Mouse (Mus musculus): ENCODE data around the gene Pidd1. TPM values are rescaled to one million over a fixed set of nuclear protein-coding genes. Genes with fewer than 3 reads are reported as not detected.

The Pidd1 gene
- under 1 TPM; 0.09 to 0.14 TPM for total RNA-seq (2021)
- long read RNA-seq, experiment 1, result 0 reads
- long read RNA-seq, experiment 2, result 0 reads

DNA sequence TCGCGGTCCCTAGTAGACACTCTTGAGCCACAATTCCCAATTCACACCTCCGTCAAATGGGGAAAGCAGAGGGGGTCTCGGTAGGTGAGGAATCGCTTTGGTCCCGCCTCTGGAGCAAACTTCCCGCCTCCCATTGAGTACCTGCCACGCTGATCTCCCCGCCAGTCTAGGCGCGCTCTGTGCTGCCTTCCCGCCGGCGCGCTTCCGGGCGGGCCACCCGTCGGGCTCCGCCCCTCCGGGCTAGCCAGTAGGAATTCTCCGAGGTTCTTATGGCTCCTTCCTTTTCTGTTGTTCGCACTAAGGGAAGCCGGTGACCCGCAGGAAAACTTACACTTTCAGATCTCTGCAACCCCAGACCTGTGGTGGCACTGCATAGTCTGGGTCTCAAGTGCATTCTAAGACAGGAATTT is at the start of gene Pidd1:
TSS of gene Pidd1 (minus strand) at position 198 of the 410 bp plus-strand sequence.
- DNase-seq (ENCODE audit: low spot score), result peak; percentile 44

DNA sequence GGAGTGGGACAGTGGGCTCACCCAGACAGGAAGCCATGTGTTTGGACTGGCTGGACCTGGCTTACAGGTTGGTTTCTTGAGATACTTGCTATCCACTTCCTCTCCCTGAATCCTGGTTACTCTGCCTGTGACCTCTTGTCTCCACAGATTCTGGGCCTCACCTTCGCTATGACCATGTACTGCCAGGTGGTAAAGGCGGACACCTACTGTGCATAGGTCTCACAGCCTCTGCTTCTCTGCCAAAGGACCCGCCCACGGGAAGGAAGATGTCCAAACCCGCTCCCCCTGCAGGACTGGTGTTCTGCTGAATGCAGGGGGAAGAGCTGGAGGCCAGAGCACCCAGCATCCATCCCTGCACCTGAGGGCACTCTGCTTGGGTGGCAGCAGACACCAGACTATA is 48.9 kb upstream of the Pidd1 start:
- no peak for DNase-seq (ENCODE audit: low spot score)

DNA sequence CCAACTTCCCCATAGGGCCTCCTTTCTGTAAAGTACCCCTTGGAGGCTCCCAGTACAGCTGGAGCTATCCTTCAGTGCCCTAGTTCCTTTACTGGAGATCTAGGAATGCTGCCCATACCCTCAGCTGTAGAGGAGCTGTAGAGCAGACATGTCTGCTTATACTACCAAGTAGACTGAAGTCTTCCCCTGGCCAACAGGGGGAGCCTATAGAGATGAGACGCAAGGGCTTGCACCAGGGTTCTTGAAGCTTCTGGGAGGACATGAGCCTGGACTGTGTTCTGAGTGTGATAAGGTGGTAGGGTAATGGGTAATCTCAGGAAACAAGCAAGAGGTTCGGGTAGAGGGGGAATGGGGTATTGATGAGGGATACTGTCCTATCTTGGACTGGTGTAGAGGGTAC is 47.3 kb upstream of the Pidd1 start:
- DNase-seq (ENCODE audit: low spot score), result no peak

DNA sequence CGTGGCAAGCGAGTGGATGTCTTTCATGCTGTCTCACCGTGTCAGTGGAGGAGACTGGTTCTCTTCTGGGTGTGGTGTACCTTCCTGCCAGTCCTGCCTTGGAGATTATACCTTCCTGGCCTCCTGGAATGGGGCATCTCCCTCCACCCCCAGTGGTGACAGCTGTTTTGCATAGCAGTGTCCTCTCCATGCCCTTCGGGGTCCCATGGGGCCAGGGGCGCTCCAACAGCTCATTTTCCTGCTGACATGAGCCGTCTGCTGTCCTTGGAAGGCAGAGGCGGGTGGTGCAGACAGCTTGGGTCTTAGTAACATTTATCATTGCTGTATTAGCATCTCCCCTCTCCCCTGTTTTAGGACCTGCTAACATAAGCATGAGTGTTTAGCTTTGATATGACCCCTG is 43.3 kb upstream of the Pidd1 start:
- no peak for DNase-seq (ENCODE audit: low spot score)

DNA sequence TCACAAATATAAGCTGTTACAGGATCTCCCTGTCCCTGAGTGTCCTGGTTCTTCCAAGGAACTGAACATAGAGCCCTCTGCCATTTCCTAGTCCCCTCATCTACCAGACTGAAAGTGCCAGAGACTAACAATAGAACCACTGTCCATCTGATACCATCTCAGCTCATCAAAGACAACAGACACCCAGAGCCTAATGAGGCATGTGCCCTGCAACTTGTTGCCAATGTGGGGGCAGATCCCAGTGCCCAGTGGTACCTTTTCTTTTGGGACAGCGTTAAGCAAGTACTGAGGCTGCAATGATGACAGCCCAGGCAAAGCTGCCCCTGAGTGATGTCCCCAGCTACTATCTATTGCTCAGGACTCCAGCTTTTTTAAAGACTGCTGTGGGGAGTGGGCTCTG is 42.4 kb upstream of the Pidd1 start:
- no peak for DNase-seq (ENCODE audit: low spot score)

DNA sequence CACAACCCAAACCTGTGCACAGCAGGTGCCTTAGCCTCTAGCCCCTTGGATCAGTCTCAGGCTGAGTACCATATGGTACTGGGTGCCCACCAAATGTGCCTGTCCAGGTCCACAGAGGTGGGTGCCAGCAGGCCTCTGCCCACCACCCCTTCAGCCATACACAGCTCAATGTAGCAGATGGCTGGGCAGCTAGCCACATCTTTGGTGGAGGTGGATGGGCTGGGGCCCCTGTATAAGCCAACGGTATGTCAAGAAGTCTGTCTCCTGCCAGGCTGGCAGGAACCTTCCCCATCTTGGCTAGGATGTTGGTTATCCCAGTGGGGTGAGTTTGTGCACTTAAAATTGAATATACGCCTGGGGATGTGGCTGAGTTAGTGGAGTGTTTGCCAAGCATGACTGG is 41.8 kb upstream of the Pidd1 start:
- no peak for DNase-seq (ENCODE audit: low spot score)

DNA sequence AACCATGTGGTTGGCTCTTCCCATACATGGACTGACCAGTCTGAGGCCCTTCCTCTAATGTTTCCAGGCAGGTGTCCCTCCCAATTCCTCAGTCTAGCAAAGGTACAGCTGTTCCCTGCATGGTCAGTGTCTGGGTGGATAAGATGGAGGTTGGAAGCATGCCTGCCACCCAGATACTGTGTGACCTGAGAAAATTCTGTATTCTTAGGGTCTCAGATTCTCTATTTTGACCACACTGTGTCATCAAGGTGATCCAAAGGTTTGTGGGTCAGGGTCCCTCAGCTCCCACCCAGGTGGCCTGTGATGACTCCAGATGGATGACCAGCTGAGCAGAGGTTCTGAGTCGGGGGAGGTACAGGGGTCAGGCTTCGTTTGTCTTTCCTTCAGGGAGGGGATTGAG is 41.4 kb upstream of the Pidd1 start:
- no peak for DNase-seq (ENCODE audit: low spot score)

DNA sequence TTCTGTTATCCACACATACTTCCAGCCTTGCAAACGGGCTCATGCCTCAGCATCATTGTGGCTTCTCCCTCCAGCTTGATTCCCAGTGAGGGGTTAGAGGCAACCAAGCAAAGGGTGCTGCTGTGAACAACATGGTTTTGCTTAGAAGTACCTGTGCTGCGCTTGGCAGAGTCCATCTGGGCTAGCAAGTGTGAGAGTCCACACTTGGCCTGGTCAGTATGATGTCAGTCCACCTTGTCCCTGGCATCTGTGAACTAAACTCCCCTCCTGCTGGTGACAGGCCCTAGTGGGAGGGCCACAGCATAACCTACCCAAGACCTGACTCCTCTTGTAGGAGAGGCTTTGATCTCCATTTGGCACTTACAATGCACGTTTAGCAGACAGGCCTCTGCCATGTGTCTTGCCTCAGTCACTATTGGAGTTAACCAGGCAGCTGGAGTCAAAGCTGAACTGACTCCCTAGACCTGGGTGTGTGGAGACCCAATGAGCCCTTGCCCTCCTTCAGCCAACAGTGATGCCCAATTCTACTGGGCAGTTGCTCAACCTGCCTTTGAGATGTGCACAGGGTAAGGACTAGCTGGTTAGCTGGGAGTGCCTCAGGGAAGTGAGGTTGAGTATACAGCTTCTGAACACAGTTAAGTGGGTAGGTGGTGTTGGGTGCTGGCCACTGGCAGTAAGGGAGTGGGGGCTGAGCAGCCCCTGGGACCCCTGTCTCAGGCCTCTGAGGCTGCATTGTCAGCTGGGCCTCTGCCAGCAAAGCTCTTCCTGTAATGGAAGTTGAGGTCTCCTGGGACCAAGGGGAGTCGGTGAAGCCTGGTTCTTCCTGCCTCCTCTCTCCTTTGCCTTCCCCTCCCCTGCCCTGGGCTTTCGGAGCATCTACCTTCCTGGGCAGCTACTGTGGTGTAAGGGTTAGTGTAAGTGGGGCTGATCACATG is 40.6 kb upstream of the Pidd1 start:
- DNase-seq (ENCODE audit: low spot score), result no peak

DNA sequence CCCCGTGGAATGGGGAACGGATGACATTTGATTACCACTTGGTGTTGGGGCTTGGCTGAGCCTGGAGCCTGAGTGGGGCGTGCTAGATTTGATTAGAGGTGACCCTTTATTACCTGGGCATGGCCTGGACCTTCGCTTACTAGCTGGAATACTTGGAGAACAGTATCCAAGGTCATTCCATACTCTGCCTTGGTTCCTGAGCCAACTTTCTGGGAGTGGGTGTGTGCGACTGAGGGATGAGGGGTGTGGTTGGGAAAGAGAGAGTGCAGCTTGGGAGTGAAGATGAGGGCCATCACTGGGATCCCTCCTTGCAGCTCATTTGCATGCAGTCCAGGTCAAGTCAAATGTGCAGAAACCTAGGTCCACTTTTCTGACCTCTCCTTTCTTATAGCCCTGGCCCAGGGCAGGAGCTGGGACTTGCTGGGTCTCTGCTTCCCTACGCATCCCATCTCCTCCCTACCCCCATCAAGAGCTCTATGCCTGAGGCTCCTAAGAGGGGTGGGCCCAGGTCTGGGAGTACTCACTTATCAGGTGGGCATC is 39.4 kb upstream of the Pidd1 start:
- DNase-seq (ENCODE audit: low spot score), result no peak

DNA sequence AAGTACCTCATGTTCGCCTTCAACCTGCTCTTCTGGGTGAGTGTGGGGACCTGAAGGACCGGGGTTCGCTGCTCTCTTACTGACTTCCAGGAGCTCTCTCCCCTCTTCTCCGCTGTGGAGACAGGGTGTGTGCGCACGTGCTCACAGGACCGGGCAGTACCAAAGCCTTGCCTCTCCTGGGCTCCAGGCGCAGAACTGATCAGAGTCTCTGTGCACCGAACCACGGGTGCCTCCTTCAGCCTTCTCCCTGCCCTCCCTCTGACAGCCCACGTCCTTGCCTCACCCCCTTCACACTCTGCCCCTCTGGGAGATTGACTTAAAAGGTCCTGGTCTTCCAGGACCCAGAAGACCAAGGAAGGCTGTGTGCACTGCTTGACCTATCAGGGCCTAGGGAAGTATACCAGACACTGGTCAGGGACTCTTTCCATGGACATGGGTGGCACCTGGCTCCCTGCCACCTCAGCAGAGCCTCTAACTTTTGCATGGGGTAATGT is 38.8 kb upstream of the Pidd1 start:
- DNase-seq (ENCODE audit: low spot score), result no peak

DNA sequence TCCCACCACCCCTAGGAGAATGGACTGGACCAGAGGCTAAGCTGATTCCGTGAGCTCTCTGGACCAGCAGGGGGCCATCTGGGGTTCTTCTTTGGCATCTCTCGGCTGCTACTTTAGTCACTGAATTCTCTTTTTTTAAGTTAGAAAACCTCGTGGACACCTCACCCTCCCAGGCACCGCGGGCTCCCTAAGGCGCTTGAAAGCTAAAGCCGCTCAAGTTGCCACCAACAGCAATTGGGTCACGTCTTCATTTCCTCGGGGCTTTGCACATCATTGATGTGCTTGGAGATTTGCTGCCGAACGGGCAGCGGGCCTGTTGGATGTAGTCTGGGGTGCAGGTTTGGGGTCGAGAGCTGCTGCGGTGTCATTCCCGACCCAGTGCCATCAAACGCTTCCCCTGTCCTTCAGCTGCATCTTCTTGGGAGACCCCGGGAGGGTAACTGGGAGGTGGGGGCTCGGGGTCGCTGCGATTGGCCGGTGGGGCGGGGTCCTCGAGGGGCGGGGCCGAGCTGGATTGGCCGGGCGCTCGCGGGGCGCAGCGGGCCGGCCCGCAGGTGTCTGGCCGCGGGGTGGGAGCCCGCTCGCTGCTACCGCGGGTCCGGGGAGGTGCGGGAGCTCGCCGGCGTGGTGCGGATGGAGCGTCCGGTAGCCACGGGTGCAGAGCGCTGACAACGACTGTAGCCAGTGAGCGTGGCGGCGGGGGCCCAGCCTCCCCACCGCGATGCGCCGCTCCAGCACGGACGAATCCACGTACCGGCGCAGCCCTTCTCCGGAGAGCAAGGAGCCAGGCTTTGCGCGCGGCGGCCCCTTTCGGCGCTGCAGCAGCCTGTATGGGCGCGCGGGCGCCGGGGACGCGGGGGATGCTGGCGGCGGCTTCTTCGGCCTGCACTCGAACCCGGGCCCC is 37.9 kb upstream of the Pidd1 start:
- DNase-seq (ENCODE audit: low spot score), result peak; percentile 41

DNA sequence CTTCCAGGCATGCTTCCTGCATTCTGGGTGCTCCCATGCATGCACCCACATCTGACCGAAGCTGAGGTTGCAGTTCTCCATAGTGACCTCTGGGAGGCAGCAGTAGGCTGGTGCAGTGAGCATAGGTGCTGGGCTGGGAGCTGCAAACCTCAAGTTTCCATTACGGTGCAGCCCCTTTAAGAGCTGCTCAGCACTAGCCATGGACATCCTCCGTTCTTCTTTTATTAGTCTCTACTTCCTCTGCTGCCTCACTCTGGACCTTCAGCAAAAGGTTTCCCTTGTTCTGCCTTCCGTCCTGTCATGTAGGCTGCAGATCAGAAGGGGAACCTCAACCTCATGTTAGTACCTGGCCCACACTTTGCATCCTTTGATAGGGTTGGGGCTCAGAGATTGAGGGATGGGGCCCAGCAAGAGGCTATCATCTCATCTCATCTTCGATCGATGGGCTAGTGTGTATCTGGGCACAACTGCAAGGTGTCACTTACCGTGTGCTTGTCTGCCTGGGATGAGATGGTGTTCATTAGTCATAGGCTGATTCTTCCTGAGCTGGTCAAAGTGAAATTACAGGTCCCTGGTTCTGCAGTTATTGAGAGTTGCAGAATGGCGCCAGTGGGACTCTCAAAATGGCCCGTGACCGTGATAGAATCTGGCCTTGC is 37.1 kb upstream of the Pidd1 start:
- DNase-seq (ENCODE audit: low spot score), result peak; percentile 71

DNA sequence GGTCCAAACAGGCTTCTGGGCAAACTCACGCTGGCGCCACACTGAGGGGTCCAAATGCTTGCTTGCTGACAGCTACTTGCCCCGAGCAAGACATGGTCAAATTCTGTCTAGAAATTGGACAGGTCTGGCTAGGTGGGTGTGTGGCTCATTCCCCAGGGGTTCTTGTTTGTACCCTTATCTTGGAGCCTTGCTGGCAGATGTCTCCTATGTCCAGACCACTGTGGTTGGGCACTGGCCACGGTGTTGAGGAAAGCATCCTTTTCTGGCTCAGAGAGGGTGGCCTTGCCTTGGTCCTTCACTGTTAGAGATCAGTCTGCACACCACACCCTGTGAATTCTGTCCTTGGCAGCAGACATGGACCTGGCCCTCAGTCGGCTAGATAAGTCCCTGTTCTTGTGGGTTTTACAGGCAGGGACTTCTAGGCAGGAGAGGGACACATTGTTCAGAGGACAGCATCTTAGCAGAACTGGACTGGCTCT is 34.5 kb upstream of the Pidd1 start:
- peak; percentile 28 for DNase-seq (ENCODE audit: low spot score)

DNA sequence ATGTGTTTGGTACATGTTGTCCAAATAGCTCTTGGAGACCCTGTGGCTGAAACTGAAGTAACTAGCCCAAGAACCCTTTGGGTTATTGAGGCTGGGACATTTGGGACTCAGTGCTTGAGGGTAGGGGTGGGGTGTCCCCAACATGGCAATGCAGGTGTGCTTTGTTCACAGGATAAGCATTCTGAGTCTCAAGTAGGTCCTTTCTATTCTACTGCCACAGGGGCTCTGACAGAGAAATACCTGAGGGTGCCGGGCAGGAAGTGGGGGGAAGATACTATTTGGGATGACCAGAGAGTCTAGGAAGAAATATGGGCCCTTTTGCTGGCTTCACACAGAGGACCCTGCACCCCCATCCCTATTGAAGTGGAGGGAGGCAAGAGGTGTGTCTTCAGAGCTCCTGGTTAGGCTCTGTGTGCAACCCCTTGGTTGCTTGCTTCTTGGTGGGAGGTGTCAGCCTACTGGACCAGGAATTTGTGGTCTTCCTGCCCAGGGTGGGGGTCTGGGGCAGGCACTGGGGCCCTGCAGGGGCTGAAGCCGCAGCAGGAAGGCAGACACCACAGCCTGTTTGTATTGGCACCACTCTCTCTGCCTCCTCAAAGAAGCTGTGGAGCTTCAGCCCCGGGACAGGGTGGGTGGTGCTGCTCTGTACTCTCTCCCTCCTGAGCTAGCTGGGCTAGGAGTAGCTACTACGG is 33.9 kb upstream of the Pidd1 start:
- DNase-seq (ENCODE audit: low spot score), result no peak

DNA sequence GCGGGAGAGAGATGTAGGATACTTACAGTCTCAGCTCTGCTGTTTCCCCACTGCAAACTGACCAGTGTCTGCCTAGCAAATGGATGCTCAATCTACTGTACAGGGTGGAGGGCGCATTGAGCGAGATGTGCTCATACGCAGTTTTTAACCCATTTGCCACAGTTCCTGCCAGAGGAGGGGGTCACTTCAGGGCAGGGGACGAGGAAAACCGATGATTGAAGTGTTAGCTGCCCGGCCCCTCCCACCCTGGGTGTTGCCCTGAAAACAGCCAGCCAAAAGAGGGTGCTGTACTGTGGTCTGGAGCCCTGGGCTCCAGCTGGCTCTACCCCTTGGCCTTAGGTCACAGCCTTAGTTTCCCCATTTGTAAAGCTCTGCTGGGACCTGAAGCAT is 33.2 kb upstream of the Pidd1 start:
- no peak for DNase-seq (ENCODE audit: low spot score)

DNA sequence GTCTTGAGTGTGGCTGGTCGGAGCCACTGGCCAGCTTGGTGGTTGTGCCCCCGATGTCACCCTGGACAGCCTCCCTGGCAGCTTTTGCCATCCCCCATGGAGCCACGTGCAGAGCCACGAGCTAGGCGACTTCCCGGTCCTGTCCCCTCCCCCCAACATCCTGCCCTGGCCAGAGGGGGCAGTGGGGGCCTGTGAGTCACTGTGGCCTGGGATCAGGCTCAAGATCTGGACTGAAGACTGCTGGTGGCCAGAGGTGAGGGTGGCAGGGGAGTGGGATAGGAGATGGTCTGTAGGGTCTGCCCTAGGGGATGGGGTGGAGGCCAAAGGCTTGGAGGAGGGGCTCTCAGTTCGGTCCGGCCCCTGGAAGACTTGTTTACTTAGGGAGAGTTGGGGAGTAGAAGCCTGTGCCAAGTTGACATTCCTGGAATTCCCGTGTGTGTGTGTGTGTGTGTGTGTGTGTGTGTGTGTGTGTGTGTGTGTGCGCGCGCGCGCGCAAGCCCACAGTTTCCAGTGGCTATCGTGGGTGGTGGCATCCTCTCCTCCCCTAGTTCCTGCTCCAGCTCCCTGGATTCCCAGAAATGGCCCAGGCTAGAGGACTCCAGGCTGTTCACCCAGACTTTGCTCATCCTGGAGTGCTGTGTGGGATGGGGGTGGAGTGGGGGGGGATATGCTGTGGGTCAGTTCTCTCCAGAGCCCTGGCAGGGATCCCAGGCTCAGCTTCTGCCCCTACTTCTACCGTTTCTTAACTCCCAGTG is 32.6 kb upstream of the Pidd1 start:
- peak; percentile 82 for DNase-seq (ENCODE audit: low spot score)

DNA sequence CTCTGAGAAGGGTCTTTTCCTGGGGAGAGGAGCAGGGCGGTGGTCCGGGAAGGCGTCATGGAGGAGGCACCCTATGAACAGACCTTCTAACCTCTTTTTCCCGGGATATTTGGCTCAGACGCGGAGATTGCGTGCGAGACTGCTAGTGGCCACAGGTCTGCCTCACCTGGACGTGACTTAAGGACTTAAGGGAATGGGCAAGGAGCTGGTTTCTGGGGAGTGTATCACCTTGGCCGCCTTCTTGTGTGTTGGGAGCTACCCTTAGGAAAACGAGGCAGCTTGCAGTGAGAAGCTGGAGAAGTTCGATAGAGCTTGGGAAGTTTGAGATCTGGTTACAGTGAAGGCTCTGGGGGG is 32.0 kb upstream of the Pidd1 start:
- DNase-seq (ENCODE audit: low spot score), result no peak

DNA sequence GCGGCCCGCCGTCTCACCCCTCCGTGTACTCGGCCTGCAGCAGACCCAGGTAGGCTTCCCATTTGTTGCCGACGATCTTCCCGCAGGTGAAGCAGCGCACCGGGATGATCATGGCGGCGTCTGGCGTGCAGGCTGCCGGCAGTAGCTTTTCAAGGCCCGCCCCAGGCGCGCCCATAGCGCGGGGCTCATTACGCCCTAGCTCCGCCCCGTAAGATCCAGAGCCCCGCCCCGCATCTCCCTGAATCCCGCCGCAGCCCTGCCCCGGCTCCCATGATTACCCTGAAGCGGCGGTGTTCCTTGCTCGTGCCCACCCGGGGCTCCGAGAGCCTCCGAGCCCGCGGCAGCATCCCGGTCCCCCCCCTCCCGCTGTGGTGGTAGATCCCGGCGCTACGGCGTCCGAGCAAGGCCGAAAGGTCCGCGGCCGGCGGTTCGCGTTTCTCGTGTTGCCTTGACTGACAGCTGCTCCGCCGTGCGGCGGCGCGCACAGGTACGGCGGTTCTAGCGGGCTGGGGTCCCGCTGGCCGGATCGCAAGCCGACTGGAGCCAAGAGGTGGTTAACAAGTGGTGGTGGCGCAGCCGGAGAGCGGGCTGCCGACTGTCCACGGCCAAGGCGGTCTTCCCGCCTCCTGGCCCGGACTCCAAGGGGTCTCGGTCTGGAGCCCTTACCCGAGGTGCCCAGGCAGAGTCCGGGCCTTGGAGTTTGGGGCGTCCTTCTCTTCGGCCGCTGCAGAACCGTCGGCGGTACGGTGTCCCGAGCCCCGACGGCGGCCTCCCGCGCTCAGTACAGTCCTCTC is 31.4 kb upstream of the Pidd1 start, which contains the start of the genes Polr2l and Tspan4:
TSS of gene Polr2l (minus strand) at position 122 of the 794 bp plus-strand sequence.
TSS of gene Tspan4 (plus strand) at position 230 of the 794 bp plus-strand sequence.
- DNase-seq (ENCODE audit: low spot score), result peak; percentile 84

DNA sequence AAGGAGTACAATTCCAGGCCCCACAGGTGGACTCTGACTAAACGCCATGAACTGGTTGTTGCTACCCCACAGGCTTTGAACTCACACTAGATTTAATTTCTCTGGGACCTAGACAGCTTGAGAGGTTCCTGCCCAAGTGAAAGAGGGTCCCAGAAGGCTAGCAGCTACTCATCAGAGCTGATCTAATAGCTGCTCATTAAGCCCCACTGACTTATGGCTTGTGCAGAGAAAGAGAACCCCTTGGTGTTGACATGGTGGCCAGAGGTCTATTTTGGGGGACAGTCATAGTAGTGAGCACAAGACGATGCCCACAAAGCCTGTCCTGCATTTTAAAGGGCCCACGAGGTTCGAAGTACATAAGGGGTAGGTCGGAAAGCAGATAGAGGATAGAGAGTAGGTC is 30.3 kb upstream of the Pidd1 start:
- no peak for DNase-seq (ENCODE audit: low spot score)
